In genomic region chr3:80608467-80608866, GRCm38 (mm10) we compare ENCODE assay signal across 18 mouse cellular contexts.
DNase-seq lines count a peak whose midpoint lies in the region; ATAC-seq lines count a peak whose summit lies in the region.
"Had no signal": no experiment of that assay in that cellular context is flagged by ENCODE, and none has a peak within 500 bp of the region (broad histone marks: within the 10 kb centered on the region; RNA-seq: fewer than 3 reads in every experiment).

No protein-coding gene starts in this region.

- no peak overlapping the region for H3K4me3 ChIP-seq in forebrain, embryonic 11.5 days (ENCODE audit: low read depth, low read length)
- H3K4me3 ChIP-seq in forebrain, embryonic 10.5 days = no peak overlapping the region
- H3K4me3 ChIP-seq in midbrain, embryonic 16.5 days (ENCODE audit: low read depth, low read length) = no peak overlapping the region
- no peak overlapping the region for H3K4me3 ChIP-seq in midbrain, embryonic 11.5 days (ENCODE audit: low read depth, low read length)
- no peak overlapping the region for H3K4me3 ChIP-seq in forebrain, embryonic 13.5 days
- H3K4me3 ChIP-seq: embryonic facial prominence, embryonic 12.5 days; heart, embryonic 12.5 days; liver, embryonic 12.5 days; lung, embryonic 15.5 days had no signal

- H3K4me1 ChIP-seq in forebrain, embryonic 11.5 days (replicated peaks; ENCODE audit: control insufficient read depth, insufficient read depth, low read length) = no peaks in the 10 kb centered on the region
- peaks cover 18% of the 10 kb centered on the region for H3K4me1 ChIP-seq in forebrain, embryonic 10.5 days
- peaks cover 2% of the 10 kb centered on the region; the same call in 1 of the 2 replicates for H3K4me1 ChIP-seq in midbrain, embryonic 16.5 days (ENCODE audit: control insufficient read depth, insufficient read depth, low read length)
- no peaks in the 10 kb centered on the region for H3K4me1 ChIP-seq in midbrain, embryonic 11.5 days (ENCODE audit: control insufficient read depth, insufficient read depth, low read length)
- peaks cover 11% of the 10 kb centered on the region for H3K4me1 ChIP-seq in forebrain, embryonic 13.5 days
- H3K4me1 ChIP-seq: embryonic facial prominence, embryonic 12.5 days; heart, embryonic 12.5 days; liver, embryonic 12.5 days; lung, embryonic 15.5 days had no signal

- no peak overlapping the region for H3K9ac ChIP-seq in forebrain, embryonic 11.5 days (ENCODE audit: low read length)
- H3K9ac ChIP-seq in midbrain, embryonic 16.5 days (ENCODE audit: low read depth, low read length) = no peak overlapping the region
- H3K9ac ChIP-seq in midbrain, embryonic 11.5 days (ENCODE audit: low read length) = no peak overlapping the region
- no peak overlapping the region for H3K9ac ChIP-seq in forebrain, embryonic 13.5 days
- H3K9ac ChIP-seq: embryonic facial prominence, embryonic 12.5 days; heart, embryonic 12.5 days; liver, embryonic 12.5 days; lung, embryonic 15.5 days had no signal

- H3K4me2 ChIP-seq in forebrain, embryonic 11.5 days (ENCODE audit: low read depth, low read length, severe bottlenecking) = no peak overlapping the region
- H3K4me2 ChIP-seq in midbrain, embryonic 16.5 days (ENCODE audit: low read length) = no peak overlapping the region
- H3K4me2 ChIP-seq in midbrain, embryonic 11.5 days = no peak overlapping the region
- no peak overlapping the region for H3K4me2 ChIP-seq in forebrain, embryonic 13.5 days
- H3K4me2 ChIP-seq: embryonic facial prominence, embryonic 12.5 days; heart, embryonic 12.5 days; liver, embryonic 12.5 days; lung, embryonic 15.5 days had no signal

- H3K9me3 ChIP-seq in forebrain, embryonic 11.5 days (ENCODE audit: control insufficient read depth, low read length) = no peaks in the 10 kb centered on the region
- no peaks in the 10 kb centered on the region for H3K9me3 ChIP-seq in forebrain, embryonic 10.5 days
- no peaks in the 10 kb centered on the region for H3K9me3 ChIP-seq in midbrain, embryonic 16.5 days (replicated peaks; ENCODE audit: control insufficient read depth, low read length, poor library complexity, severe bottlenecking)
- H3K9me3 ChIP-seq in midbrain, embryonic 11.5 days (ENCODE audit: control insufficient read depth, low read length) = no peaks in the 10 kb centered on the region
- no peaks in the 10 kb centered on the region for H3K9me3 ChIP-seq in forebrain, embryonic 13.5 days (replicated peaks)
- H3K9me3 ChIP-seq: embryonic facial prominence, embryonic 12.5 days; heart, embryonic 12.5 days; liver, embryonic 12.5 days; lung, embryonic 15.5 days had no signal

- H3K27me3 ChIP-seq in forebrain, embryonic 11.5 days (ENCODE audit: control insufficient read depth, insufficient read depth, low read length) = no peaks in the 10 kb centered on the region
- H3K27me3 ChIP-seq in forebrain, embryonic 10.5 days (ENCODE audit: poor library complexity, severe bottlenecking) = no peaks in the 10 kb centered on the region
- no peaks in the 10 kb centered on the region for H3K27me3 ChIP-seq in midbrain, embryonic 16.5 days (ENCODE audit: control insufficient read depth, insufficient read depth, low read depth, low read length)
- H3K27me3 ChIP-seq in midbrain, embryonic 11.5 days (ENCODE audit: control insufficient read depth, insufficient read depth, low read length) = no peaks in the 10 kb centered on the region
- no peaks in the 10 kb centered on the region for H3K27me3 ChIP-seq in forebrain, embryonic 13.5 days
- H3K27me3 ChIP-seq: embryonic facial prominence, embryonic 12.5 days; heart, embryonic 12.5 days; liver, embryonic 12.5 days; lung, embryonic 15.5 days had no signal

- no peaks in the 10 kb centered on the region for H3K36me3 ChIP-seq in forebrain, embryonic 11.5 days (ENCODE audit: control insufficient read depth, insufficient read depth, low read length)
- H3K36me3 ChIP-seq in forebrain, embryonic 10.5 days (replicated peaks) = no peaks in the 10 kb centered on the region
- no peaks in the 10 kb centered on the region for H3K36me3 ChIP-seq in midbrain, embryonic 16.5 days (ENCODE audit: control insufficient read depth, insufficient read depth, low read length)
- no peaks in the 10 kb centered on the region for H3K36me3 ChIP-seq in midbrain, embryonic 11.5 days (ENCODE audit: control insufficient read depth, insufficient read depth, low read length)
- no peaks in the 10 kb centered on the region for H3K36me3 ChIP-seq in forebrain, embryonic 13.5 days (ENCODE audit: poor library complexity, severe bottlenecking)
- H3K36me3 ChIP-seq: embryonic facial prominence, embryonic 12.5 days; heart, embryonic 12.5 days; liver, embryonic 12.5 days; lung, embryonic 15.5 days had no signal

- WGBS in forebrain, embryonic 11.5 days = 16% methylated on average over 4 of the region's 4 CpGs
- WGBS in forebrain, embryonic 10.5 days = 29% methylated on average over 4 of the region's 4 CpGs
- WGBS in midbrain, embryonic 16.5 days = 35% methylated on average over 4 of the region's 4 CpGs
- WGBS in midbrain, embryonic 11.5 days = 51% methylated on average over 4 of the region's 4 CpGs
- WGBS in forebrain, embryonic 13.5 days = 4% methylated on average over 4 of the region's 4 CpGs

- H3K27ac ChIP-seq in forebrain, embryonic 11.5 days (ENCODE audit: low read depth, low read length) = no peak overlapping the region
- H3K27ac ChIP-seq in forebrain, embryonic 10.5 days = no peak overlapping the region
- H3K27ac ChIP-seq in midbrain, embryonic 16.5 days (ENCODE audit: low read length) = no peak overlapping the region; the same call in 1 of the 2 replicates
- no peak overlapping the region for H3K27ac ChIP-seq in midbrain, embryonic 11.5 days (ENCODE audit: low read depth, low read length)
- no peak overlapping the region for H3K27ac ChIP-seq in forebrain, embryonic 13.5 days
- H3K27ac ChIP-seq: embryonic facial prominence, embryonic 12.5 days; liver, embryonic 12.5 days; lung, embryonic 15.5 days had no signal

- peak; percentile 89 for ATAC-seq in forebrain, embryonic 11.5 days (replicated peaks; ENCODE audit: low FRiP score)
- 0 out of 2 replicates have a peak, but pooled peaks have one; percentile 45 for ATAC-seq in midbrain, embryonic 16.5 days
- no peak for ATAC-seq in midbrain, embryonic 11.5 days (ENCODE audit: low FRiP score)
- peak; percentile 90 for ATAC-seq in forebrain, embryonic 13.5 days
- ATAC-seq: liver, embryonic 12.5 days; Patski had no signal

- peak; percentile 48 for DNase-seq in forebrain, embryonic 11.5 days (ENCODE audit: low spot score)
- DNase-seq in forebrain, embryonic 10.5 days (ENCODE audit: extremely low spot score, low spot score) = no peak
- no peak for DNase-seq in midbrain, embryonic 11.5 days (ENCODE audit: low spot score, missing footprints)
- peak; percentile 70 for DNase-seq in retina, embryonic 14.5 days (ENCODE audit: low spot score)
- DNase-seq in heart, postnatal 14 days = no peak
- DNase-seq in lung, postnatal 25 days (ENCODE audit: low spot score) = no peak
- DNase-seq: cerebellum, adult 8-10 months; gastrocnemius, postnatal 25 days; kidney, adult 2 months; kidney, postnatal 4 days; thymus, adult 18-20 months had no signal

- intact Hi-C loops in heart, postnatal 14 days (cut with DNase I) = no loop called here

Comparison
In these comparisons a context has a peak if more than half of its experiments do, and no peak if none do; other contexts are left out.
1. DNase-seq: peak in forebrain, embryonic 11.5 days (single experiment) and retina, embryonic 14.5 days (single experiment); none in forebrain, embryonic 10.5 days (single experiment), midbrain, embryonic 11.5 days (single experiment), heart, postnatal 14 days (0 of 2) and lung, postnatal 25 days (single experiment).